In genomic region chr12:25323171-25323570, GRCm38 (mm10) we compare ENCODE assay signal across 13 mouse cellular contexts.
"Had no signal": no experiment of that assay in that cellular context is flagged by ENCODE, and none has a peak within 500 bp of the region (broad histone marks: within the 10 kb centered on the region; RNA-seq: fewer than 3 reads in every experiment).

No protein-coding gene starts in this region.

- DNase-seq: lung, adult 18-20 months; lung, embryonic 14.5 days; lung, postnatal 10 days; lung, postnatal 4 days; midbrain, embryonic 14.5 days; retina, postnatal 1 day; right cerebral cortex, adult 18-20 months; right cerebral cortex, postnatal 25 days; right cerebral cortex, postnatal 4 days; spleen, adult 18-20 months; thymus, adult 18-20 months; thymus, postnatal 14 days; thymus, postnatal 36 days had no signal
